9 mouse cellular contexts compared by ENCODE assay signal in the genomic region with DNA sequence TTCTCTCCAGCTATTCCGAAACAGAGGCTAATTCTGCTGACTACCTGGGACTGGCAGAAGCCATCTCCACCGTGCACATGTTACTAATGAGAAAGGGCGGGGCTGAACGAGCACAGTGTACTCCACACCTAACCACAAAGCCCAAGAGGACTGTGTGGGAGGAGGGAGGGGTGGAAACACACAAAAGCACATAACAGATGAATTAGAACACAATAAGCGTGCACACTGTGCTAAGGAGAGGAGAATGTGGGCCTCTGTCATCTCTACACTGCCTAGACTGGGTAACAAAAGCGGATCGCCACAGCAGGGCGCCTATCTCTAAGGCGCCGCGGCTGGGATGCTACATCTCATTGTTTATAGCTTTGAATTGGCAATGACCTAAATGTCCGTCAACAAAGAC. TPM values are rescaled to one million over a fixed set of nuclear protein-coding genes. Genes with fewer than 3 reads are reported as not detected.
A peak's percentile ranks its signal among the peaks of the same experiment; 100 is the strongest.
DNase-seq lines count a peak whose midpoint lies in the region; ATAC-seq and TF ChIP-seq lines count a peak whose summit lies in the region.
"Had no signal": no experiment of that assay in that cellular context is flagged by ENCODE, and none has a peak within 500 bp of the region (broad histone marks: within the 10 kb centered on the region; RNA-seq: fewer than 3 reads in every experiment).

No protein-coding gene starts in this region.

- no peak for TF ChIP-seq POLR2A in bone marrow, adult 2 months (IDR thresholded peaks at IDR 0.05; ENCODE audit: borderline replicate concordance, control insufficient read depth, low read depth, low read length)

- no peak for DNase-seq in layer of hippocampus, adult 2 months (ENCODE audit: low spot score in 2 of 2)
- no peak for DNase-seq in layer of hippocampus, adult 9-10 months (ENCODE audit: low spot score)
- no peak for DNase-seq in kidney, postnatal 10 days
- no peak for DNase-seq in adrenal gland, postnatal 25 days
- DNase-seq in frontal cortex, postnatal 36 days (ENCODE audit: low spot score in 2 of 2): no peak

- 45% methylated on average over 12 of the region's 12 CpGs for WGBS in bone marrow, adult 2 months
- 7% methylated on average over 12 of the region's 12 CpGs for WGBS in hindbrain, embryonic 15.5 days

- H3K27me3 ChIP-seq in hindbrain, embryonic 15.5 days: no peaks in the 10 kb centered on the region
- H3K27me3 ChIP-seq: liver, embryonic 15.5 days had no signal

- H3K4me3 ChIP-seq in layer of hippocampus, adult 2 months: no peak overlapping the region
- no peak overlapping the region for H3K4me3 ChIP-seq in bone marrow, adult 2 months (replicated peaks; ENCODE audit: control insufficient read depth, low read depth, low read length)
- H3K4me3 ChIP-seq in hindbrain, embryonic 15.5 days: no peak overlapping the region
- H3K4me3 ChIP-seq: liver, embryonic 15.5 days had no signal

- no peaks in the 10 kb centered on the region for H3K36me3 ChIP-seq in hindbrain, embryonic 15.5 days
- H3K36me3 ChIP-seq: liver, embryonic 15.5 days had no signal

- H3K4me1 ChIP-seq in bone marrow, adult 2 months (ENCODE audit: control insufficient read depth, insufficient read depth, low read length): no peaks in the 10 kb centered on the region
- peaks cover 33% of the 10 kb centered on the region for H3K4me1 ChIP-seq in hindbrain, embryonic 15.5 days (replicated peaks)
- H3K4me1 ChIP-seq: liver, embryonic 15.5 days had no signal

- H3K4me2 ChIP-seq in hindbrain, embryonic 15.5 days: peak overlapping the region; percentile 35
- H3K4me2 ChIP-seq: liver, embryonic 15.5 days had no signal

- H3K27ac ChIP-seq in layer of hippocampus, adult 2 months: peak overlapping the region; percentile 72; the same call in 1 of the 2 replicates
- H3K27ac ChIP-seq in bone marrow, adult 2 months (ENCODE audit: control insufficient read depth, insufficient read depth, low read depth, low read length, poor library complexity): peak overlapping the region; percentile 34; the same call in 1 of the 2 replicates
- H3K27ac ChIP-seq in hindbrain, embryonic 15.5 days (replicated peaks): peak overlapping the region; percentile 79
- H3K27ac ChIP-seq: liver, embryonic 15.5 days had no signal

- no peaks in the 10 kb centered on the region for H3K9me3 ChIP-seq in hindbrain, embryonic 15.5 days
- H3K9me3 ChIP-seq: liver, embryonic 15.5 days had no signal

- no peak for TF ChIP-seq CTCF in layer of hippocampus, adult 2 months (conservative IDR thresholded peaks at IDR 0.05)
- no peak for TF ChIP-seq CTCF in bone marrow, adult 2 months (IDR thresholded peaks at IDR 0.05; ENCODE audit: control insufficient read depth, insufficient read depth, low read length)

- H3K9ac ChIP-seq in hindbrain, embryonic 15.5 days: no peak overlapping the region
- H3K9ac ChIP-seq: liver, embryonic 15.5 days had no signal

- ATAC-seq in hindbrain, embryonic 15.5 days (ENCODE audit: low FRiP score, low read depth): peak; percentile 91
- peak; percentile 92 for ATAC-seq in neutrophil, adult 5-6 weeks (ENCODE audit: extremely low read depth, insufficient number of reproducible peaks, low FRiP score, poor library complexity, severe bottlenecking)

RNA-seq across cellular contexts. Expression of gene Epb41l4b, which starts 51.9 kb away (rescaled TPM):
- 10 to 100 TPM; 20.3 to 26.7 TPM for total RNA-seq in layer of hippocampus, adult 2 months (2021)
- polyA plus RNA-seq in bone marrow, adult 2 months (2011; ENCODE audit: insufficient read depth, insufficient read length, low replicate concordance, missing spikeins): 3.3 and 3.5 TPM in 2 replicates
- 3.3 and 3.5 TPM in 2 replicates for polyA plus RNA-seq in hindbrain, embryonic 15.5 days (2015; fragmentation: Nextera tagmentation; extraction: Ambion mirVana)
- 0.49 and 3.1 TPM in 2 replicates for total RNA-seq in neutrophil, adult 5-6 weeks (2017)
- 1.4 and 2.3 TPM in 2 replicates for total RNA-seq in adrenal gland, postnatal 25 days (2021)
